Mouse (Mus musculus): Measurements from ENCODE around the gene Sdf2.

DNA sequence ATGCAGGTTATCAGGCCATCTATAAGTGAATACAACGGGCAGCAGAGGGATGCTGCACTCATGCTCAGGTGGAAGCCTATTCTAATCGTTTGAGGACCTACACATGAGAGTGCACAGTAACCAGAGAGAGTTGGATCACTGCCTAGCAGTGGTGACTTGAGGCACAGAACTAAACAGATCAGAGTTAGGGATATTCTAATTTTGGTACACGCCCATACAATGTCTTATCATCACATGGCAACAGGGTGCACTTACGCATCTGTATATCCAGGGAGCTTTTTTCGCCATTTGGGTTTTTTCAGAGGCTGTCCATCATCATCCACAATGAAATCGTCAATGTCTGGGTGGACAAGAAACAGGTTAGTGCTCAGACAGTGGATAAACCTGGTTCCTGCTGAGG lies 14.0 kb upstream of the Sdf2 start:
- no peak for TF ChIP-seq CTCF (IDR thresholded peaks at IDR 0.05; ENCODE audit: borderline replicate concordance, insufficient read depth, low read depth, low read length)
- TF ChIP-seq POLR2A (IDR thresholded peaks at IDR 0.05; ENCODE audit: borderline replicate concordance, insufficient read depth, low read length), result no peak
